Mouse (Mus musculus) heart, adult 2 months (tissue): ENCODE results near the gene Gm4707. TPM values are rescaled to one million over a fixed set of nuclear protein-coding genes. Genes with fewer than 3 reads are reported as not detected.

Experiments used
- DNase-seq, 2 experiments: peaks; one replicate each; pipeline ENCODE4 v3.0.0; 2021
- H3K27ac ChIP-seq: fragments of 200-600 bp; 2 replicates; pipeline ENCODE4 v1.8.1; 2022
- H3K27me3 ChIP-seq: fragments of 200-500 bp; 2 replicates; pipeline ENCODE4 v1.6.1; 2012; ENCODE audit warnings: mild to moderate bottlenecking, low read length, inconsistent platforms, mixed read lengths; ENCODE audit not compliant: control insufficient read depth, insufficient read depth
- H3K36me3 ChIP-seq: fragments of 200-500 bp; 2 replicates; pipeline ENCODE4 v1.6.1; 2012; ENCODE audit warnings: low read length, inconsistent platforms; ENCODE audit not compliant: control insufficient read depth, insufficient read depth
- H3K4me1 ChIP-seq: fragments of 200-500 bp; 2 replicates; pipeline ENCODE4 v1.6.1; 2011; ENCODE audit warnings: low read length; ENCODE audit not compliant: control insufficient read depth, insufficient read depth
- H3K4me3 ChIP-seq: fragments of 200-600 bp; 2 replicates; pipeline ENCODE4 v1.8.1; 2022
- H3K79me2 ChIP-seq: fragments of 200-500 bp; replicated peaks from 2 replicates; pipeline ENCODE4 v1.6.1; 2012; ENCODE audit warnings: mild to moderate bottlenecking, inconsistent platforms, low read length, moderate library complexity, mixed read lengths; ENCODE audit not compliant: control insufficient read depth, insufficient read depth
- H3K9ac ChIP-seq: fragments of 200-500 bp; 2 replicates; pipeline ENCODE4 v1.6.1; 2012; ENCODE audit warnings: low read depth, mild to moderate bottlenecking, control low read depth, inconsistent platforms, low read length, mixed read lengths
- CTCF ChIP-seq: fragments of 200-600 bp; IDR thresholded peaks from 2 replicates; pipeline ENCODE4 v1.8.1; 2022; ENCODE audit warnings: antibody characterized with exemption, mild to moderate bottlenecking, moderate library complexity
- EP300 ChIP-seq: fragments of 200-500 bp; IDR thresholded peaks from 2 replicates; pipeline ENCODE4 v1.6.1; 2011; ENCODE audit warnings: low read depth, low read length, control low read depth; ENCODE audit not compliant: insufficient read depth
- POLR2A ChIP-seq: fragments of 200-500 bp; IDR thresholded peaks from 2 replicates; pipeline ENCODE4 v1.6.1; 2011; ENCODE audit warnings: mild to moderate bottlenecking, low read depth, low read length, control low read depth; ENCODE audit not compliant: insufficient read depth
- WGBS: fragments of 180-500 bp; shearing (Covaris S2); methylation state at CpG from one replicate; pipeline ENCODE4 v1.1.7; 2018; 5-methylcytosine and 5-hydroxymethylcytosine counted together
- intact Hi-C: fragments of 180-260 bp; cut with DNase I; formaldehyde crosslinking; loops from one replicate; pipeline ENCODE4 v1.15.1; 2025
- polyA plus RNA-seq: library from polyadenylated mRNA; depleted of rRNA; stranded (reverse); fragments of >200 nt; gene quantifications from 2 replicates; pipeline ENCODE4 v1.2.3, GENCODE M21; 2012
- total RNA-seq, 2 experiments: library from RNA; stranded (reverse); gene quantifications; 2 replicates each; pipeline ENCODE4 v1.2.3; 2021

Gm4707 gene
- total and polyA plus RNA-seq, 3 experiments = 0.35 to 0.96 (median 0.76) TPM

DNA sequence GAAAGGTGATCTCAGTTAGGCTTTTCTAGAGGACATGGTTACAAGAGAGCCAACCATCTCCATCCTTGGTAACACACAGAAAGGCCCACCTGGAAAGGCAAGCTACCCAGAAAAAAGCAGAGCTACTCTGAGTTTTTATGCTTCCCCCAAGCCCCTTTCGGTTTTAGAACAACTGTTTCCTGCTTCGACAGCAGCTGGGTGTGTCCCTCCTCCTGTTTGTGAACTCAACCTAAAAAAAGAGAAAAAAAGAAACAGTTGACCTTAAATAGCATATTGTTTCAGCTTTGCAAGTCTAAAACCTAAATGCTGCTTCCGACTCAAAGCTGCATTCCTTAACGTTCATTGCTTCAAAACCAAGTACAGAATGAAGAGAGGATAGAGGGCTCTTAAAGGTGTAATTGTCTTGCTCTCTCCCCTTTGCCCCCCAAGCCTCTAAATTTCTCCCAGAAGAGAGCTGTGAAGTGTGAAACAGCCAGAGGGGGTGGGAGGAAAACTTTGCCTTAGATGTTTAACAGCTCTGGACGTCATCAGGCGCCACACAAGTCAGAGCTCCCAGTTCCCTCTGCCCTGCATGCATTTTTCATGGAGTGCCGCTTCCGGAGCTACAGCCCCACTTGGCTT, 26.6 kb upstream of the Gm4707 start:
- DNase-seq = peak; percentile 45 to 50
- intact Hi-C loops = no loop called here
- H3K36me3 ChIP-seq = no peaks in the 10 kb centered on the region
- WGBS = 23% methylated on average over 8 of the region's 8 CpGs
- H3K4me3 ChIP-seq = peak overlapping the region; percentile 44
- H3K4me1 ChIP-seq = peaks cover 4% of the 10 kb centered on the region
- TF ChIP-seq POLR2A = 0 out of 2 replicates have a peak, but pooled peaks have one; percentile 39
- TF ChIP-seq EP300 = no peak
- TF ChIP-seq CTCF = no peak
- no peaks in the 10 kb centered on the region for H3K27me3 ChIP-seq
- no peaks in the 10 kb centered on the region for H3K79me2 ChIP-seq
- H3K9ac ChIP-seq = peak overlapping the region; percentile 40
- peak overlapping the region; percentile 81 for H3K27ac ChIP-seq

GRCm38 (mm10) chr17:71485791-71486230, 26.1 kb upstream of the Gm4707 start:
- H3K79me2 ChIP-seq = no peaks in the 10 kb centered on the region
- H3K4me1 ChIP-seq = peaks cover 4% of the 10 kb centered on the region
- TF ChIP-seq EP300 = no peak
- no peak for TF ChIP-seq CTCF
- TF ChIP-seq POLR2A = no peak; the same call in 1 of the 2 replicates
- peak; percentile 45 to 68 for DNase-seq
- whole genome bisulfite sequencing = 34% methylated on average over 12 of the region's 12 CpGs
- intact Hi-C loops = no loop called here
- H3K4me3 ChIP-seq = peak overlapping the region; percentile 44
- no peaks in the 10 kb centered on the region for H3K36me3 ChIP-seq
- H3K27me3 ChIP-seq = no peaks in the 10 kb centered on the region
- H3K9ac ChIP-seq = peak overlapping the region; percentile 40
- peak overlapping the region; percentile 81 for H3K27ac ChIP-seq

DNA sequence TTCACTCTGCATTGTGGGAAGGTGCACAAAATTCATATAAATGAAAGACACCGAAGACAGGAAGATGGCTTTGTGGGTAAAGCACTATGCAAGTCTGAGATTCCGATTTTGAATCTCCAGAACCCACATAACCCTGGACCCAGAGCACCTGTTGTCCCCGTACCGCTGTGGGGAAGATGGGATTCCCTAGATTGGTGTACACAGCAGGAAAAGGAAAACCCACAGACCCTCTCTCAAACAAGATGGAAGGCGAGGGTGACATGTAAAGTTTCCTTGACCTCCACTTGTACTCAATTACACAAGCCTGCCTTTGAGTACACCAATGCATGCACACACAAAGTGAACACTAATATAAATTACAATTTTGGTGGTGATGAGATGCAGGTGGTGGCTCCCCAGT, 25.0 kb upstream of the Gm4707 start:
- H3K36me3 ChIP-seq = no peaks in the 10 kb centered on the region
- no peak for DNase-seq
- peak overlapping the region; percentile 81; the same call in 1 of the 2 replicates for H3K27ac ChIP-seq
- 90% methylated on average over 5 of the region's 5 CpGs for WGBS
- H3K79me2 ChIP-seq = no peaks in the 10 kb centered on the region
- no peaks in the 10 kb centered on the region for H3K27me3 ChIP-seq
- no peak overlapping the region for H3K4me3 ChIP-seq
- H3K4me1 ChIP-seq = peaks cover 4% of the 10 kb centered on the region
- H3K9ac ChIP-seq = no peak overlapping the region
- intact Hi-C loops = loop anchor here (1.0 kb wide), 1 partner anchor 9 kb away; the partner anchor contains the start of gene Smchd1
- TF ChIP-seq POLR2A = no peak
- no peak for TF ChIP-seq EP300
- no peak for TF ChIP-seq CTCF

DNA sequence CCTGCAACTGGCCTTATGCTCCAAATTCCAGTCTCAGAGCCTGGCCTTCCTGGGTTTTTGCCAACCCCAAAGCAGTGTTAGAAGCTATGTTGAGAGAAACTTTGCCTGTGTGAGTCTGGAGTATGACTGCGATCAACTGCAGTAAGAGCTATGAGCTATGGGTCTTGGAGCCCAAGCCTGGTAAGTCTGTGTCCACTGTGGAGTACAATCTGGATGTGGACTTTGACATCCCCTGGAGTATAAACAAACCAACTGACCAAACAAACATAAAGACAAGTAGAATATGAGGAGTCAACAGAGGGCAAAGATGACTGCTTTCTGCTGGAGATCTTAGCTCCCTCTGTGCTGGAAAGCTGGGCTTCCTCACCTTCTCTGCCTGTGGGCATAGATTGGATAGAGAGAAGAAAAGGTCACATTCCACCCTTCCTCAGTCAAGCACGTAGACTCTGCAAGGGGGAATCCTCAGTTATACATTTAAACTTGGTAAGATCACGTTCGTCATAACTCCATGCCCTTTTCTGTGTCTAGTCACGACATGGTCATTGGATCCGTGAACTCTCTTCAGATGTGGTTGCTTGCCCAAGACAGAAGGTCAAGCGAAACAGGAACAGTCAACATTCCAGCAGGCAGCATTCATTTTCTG, 23.8 kb upstream of the Gm4707 start:
- H3K27me3 ChIP-seq = no peaks in the 10 kb centered on the region
- H3K4me3 ChIP-seq = no peak overlapping the region
- H3K4me1 ChIP-seq = peaks cover 4% of the 10 kb centered on the region
- no peaks in the 10 kb centered on the region for H3K36me3 ChIP-seq
- TF ChIP-seq POLR2A (no peak), EP300 (no peak), CTCF (no peak)
- intact Hi-C loops = loop anchor here (1.0 kb wide), 1 partner anchor 8 kb away; the partner anchor contains the start of gene Smchd1
- no peak for DNase-seq
- no peaks in the 10 kb centered on the region for H3K79me2 ChIP-seq
- WGBS = 87% methylated on average over 7 of the region's 7 CpGs
- H3K27ac ChIP-seq = no peak overlapping the region
- no peak overlapping the region for H3K9ac ChIP-seq

- DNase-seq = peak in 1 of 2 experiments; percentile 36
- Histone ChIP-seq H3K36me3 (no peaks in the 10 kb centered on the region), H3K79me2 (0 out of 2 replicates have a peak, but pooled peaks cover 2% of the 10 kb centered on the region), H3K27me3 (no peaks in the 10 kb centered on the region), H3K4me3 (no peak overlapping the region), H3K4me1 (no peaks in the 10 kb centered on the region), H3K9ac (no peak overlapping the region), H3K27ac (no peak overlapping the region)
- WGBS = 64% methylated on average over 5 of the region's 5 CpGs
- TF ChIP-seq POLR2A = no peak
- no peak for TF ChIP-seq CTCF
- no peak for TF ChIP-seq EP300
- intact Hi-C loops = loop anchor here (10.0 kb wide), 1 partner anchor 135 kb away; the partner anchor contains the start of gene Wdr43
Measured at GRCm38 (mm10) chr17:71479381-71479901, 19.7 kb upstream of the Gm4707 start.
